Mouse (Mus musculus) small intestine, adult 2 months (tissue): ENCODE results near the gene Ap1m2.

ENCODE experiments used
- CTCF ChIP-seq: fragments of 200-500 bp; IDR thresholded peaks from 2 replicates; pipeline ENCODE4 v1.5.1; 2012; ENCODE audit warnings: low read depth, mild to moderate bottlenecking, control low read depth, inconsistent platforms, low read length, moderate library complexity, mixed read lengths; ENCODE audit not compliant: insufficient replicate concordance, insufficient read length; ENCODE audit errors: extremely low read depth
- POLR2A ChIP-seq: fragments of 200-500 bp; IDR thresholded peaks from 2 replicates; pipeline ENCODE4 v1.6.1; 2012; ENCODE audit warnings: low read depth, mild to moderate bottlenecking, control low read depth, inconsistent platforms, low read length, moderate library complexity

- TF ChIP-seq CTCF (no peak), POLR2A (no peak)
Measured at GRCm38 (mm10) chr9:21251116-21251735, 60.9 kb downstream of the Ap1m2 start.
